Mouse (Mus musculus): ENCODE measurements at regions not wholly inside any gene's neighbourhood (a gene's known extent, or its start where the extent isn't known, plus 50 kb on each side); places are given as distances from the start of the nearest gene placed in this dataset.

DNA sequence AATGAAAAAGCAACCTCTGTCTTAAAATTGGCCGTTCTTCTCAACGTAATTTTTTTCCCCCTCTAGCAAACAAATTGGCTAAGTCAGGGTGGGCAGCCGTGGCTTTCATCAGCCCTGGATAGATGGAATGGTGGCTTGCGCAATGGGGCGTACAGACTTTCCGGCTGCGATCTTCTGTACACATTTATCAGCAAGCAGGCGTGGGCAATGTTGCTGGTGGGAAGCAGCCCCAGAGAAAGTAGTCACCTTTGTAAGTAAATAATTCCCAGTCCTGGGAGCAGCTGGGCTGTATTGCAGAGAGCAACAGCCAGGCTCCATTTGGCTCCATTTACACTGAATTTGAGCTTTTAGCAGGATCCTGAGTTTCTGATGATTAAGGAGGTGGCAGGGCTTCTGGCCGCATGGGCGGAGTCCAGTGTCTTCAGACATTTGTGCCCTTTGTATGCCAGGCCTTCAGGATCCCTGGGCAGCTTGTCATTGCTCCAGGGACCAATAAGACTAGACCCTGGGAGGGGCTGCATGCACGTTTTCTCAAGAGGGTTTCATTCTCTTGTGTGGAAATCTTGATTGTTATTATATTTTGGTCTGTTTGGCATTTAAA is 187.9 kb downstream of the Stim2 start:
- intact Hi-C loops (cut with DNase I), result no loop called here

DNA sequence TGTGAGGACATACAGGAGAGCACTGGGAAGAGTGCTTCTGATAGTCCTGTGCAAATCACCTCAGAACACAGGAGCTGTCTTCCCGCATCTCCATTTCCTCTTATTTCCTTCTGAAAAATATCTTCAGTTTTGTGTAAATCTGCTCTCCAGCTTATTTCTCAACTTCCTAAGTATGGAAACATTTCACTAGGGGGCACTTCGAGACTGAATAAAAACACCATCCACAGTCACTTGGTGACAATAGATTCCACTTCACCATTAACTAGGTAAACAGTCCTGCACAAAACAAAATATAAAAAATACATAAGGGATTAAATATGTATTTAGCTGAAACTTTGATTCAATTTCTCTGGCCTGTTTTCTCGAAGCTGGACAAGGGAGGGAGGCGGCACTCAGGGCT is 193.4 kb downstream of the Stim2 start:
- no peaks in the 10 kb centered on the region for H3K27me3 ChIP-seq (ENCODE audit: control insufficient read depth, insufficient read depth, low read length)
- H3K36me3 ChIP-seq (ENCODE audit: control insufficient read depth, insufficient read depth, low read length), result no peaks in the 10 kb centered on the region
- H3K27ac ChIP-seq, result no peak overlapping the region
- no peak overlapping the region for H3K4me3 ChIP-seq
- H3K9ac ChIP-seq (ENCODE audit: low read depth, low read length), result no peak overlapping the region
- intact Hi-C loops (cut with DNase I), result no loop called here
- DNase-seq, result no peak
- WGBS, result 56% methylated on average over 4 of the region's 4 CpGs
- H3K79me2 ChIP-seq (replicated peaks; ENCODE audit: control insufficient read depth, insufficient read depth, low read length), result no peaks in the 10 kb centered on the region
- no peaks in the 10 kb centered on the region for H3K4me1 ChIP-seq (ENCODE audit: control insufficient read depth, insufficient read depth, low read length)
- no peak for TF ChIP-seq EP300 (IDR thresholded peaks at IDR 0.05; ENCODE audit: insufficient read depth, low read depth, low read length)
- TF ChIP-seq CTCF (IDR thresholded peaks at IDR 0.05), result peak; percentile 49

More for the DNA sequence above, 187.9 kb downstream of the Stim2 start:
- DNase-seq, result peak in 1 of 2 experiments; percentile 5
- peaks cover 3% of the 10 kb centered on the region for H3K4me1 ChIP-seq (ENCODE audit: control insufficient read depth, insufficient read depth, low read length)
- no peak overlapping the region for H3K9ac ChIP-seq (ENCODE audit: low read depth, low read length)
- peaks cover under 1% of the 10 kb centered on the region; the same call in 1 of the 2 replicates for H3K36me3 ChIP-seq (ENCODE audit: control insufficient read depth, insufficient read depth, low read length)
- 79% methylated on average over 11 of the region's 11 CpGs for WGBS
- H3K79me2 ChIP-seq (replicated peaks; ENCODE audit: control insufficient read depth, insufficient read depth, low read length), result no peaks in the 10 kb centered on the region
- no peak overlapping the region for H3K4me3 ChIP-seq
- TF ChIP-seq POLR2A (IDR thresholded peaks at IDR 0.05; ENCODE audit: insufficient read depth, low read depth, low read length) (no peak), CTCF (IDR thresholded peaks at IDR 0.05) (no peak), EP300 (IDR thresholded peaks at IDR 0.05; ENCODE audit: insufficient read depth, low read depth, low read length) (no peak)
- H3K27ac ChIP-seq, result no peak overlapping the region
- H3K27me3 ChIP-seq (ENCODE audit: control insufficient read depth, insufficient read depth, low read length), result no peaks in the 10 kb centered on the region

DNA sequence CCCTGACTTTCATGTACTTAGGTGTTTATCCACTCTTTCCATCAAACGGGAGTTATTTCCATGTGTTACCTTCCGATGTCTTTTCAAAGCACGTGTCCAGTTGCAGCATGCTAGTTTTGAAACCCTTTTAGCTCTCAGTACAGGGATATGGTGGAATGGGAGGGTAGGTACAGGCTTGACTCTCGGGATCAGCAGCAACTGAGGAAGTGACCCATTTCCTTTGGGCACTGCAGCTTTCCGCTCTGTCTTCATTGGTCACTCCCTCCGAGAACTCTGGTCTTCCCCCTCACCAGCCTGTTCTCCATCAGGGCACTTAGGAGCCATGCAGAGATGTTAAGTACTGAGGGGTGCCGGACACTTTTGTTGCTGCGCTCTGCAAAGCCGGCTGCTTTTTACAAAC is 196.5 kb downstream of the Stim2 start:
- Histone ChIP-seq H3K9ac (ENCODE audit: low read depth, low read length) (no peak overlapping the region), H3K79me2 (replicated peaks; ENCODE audit: control insufficient read depth, insufficient read depth, low read length) (no peaks in the 10 kb centered on the region), H3K27me3 (ENCODE audit: control insufficient read depth, insufficient read depth, low read length) (no peaks in the 10 kb centered on the region), H3K27ac (no peak overlapping the region), H3K4me1 (ENCODE audit: control insufficient read depth, insufficient read depth, low read length) (no peaks in the 10 kb centered on the region), H3K36me3 (ENCODE audit: control insufficient read depth, insufficient read depth, low read length) (no peaks in the 10 kb centered on the region), H3K4me3 (no peak overlapping the region)
- DNase-seq, result no peak
- intact Hi-C loops (cut with DNase I), result no loop called here
- TF ChIP-seq POLR2A (IDR thresholded peaks at IDR 0.05; ENCODE audit: insufficient read depth, low read depth, low read length) (no peak), EP300 (IDR thresholded peaks at IDR 0.05; ENCODE audit: insufficient read depth, low read depth, low read length) (no peak), CTCF (IDR thresholded peaks at IDR 0.05) (no peak)
- WGBS, result 64% methylated on average over 9 of the region's 9 CpGs

DNA sequence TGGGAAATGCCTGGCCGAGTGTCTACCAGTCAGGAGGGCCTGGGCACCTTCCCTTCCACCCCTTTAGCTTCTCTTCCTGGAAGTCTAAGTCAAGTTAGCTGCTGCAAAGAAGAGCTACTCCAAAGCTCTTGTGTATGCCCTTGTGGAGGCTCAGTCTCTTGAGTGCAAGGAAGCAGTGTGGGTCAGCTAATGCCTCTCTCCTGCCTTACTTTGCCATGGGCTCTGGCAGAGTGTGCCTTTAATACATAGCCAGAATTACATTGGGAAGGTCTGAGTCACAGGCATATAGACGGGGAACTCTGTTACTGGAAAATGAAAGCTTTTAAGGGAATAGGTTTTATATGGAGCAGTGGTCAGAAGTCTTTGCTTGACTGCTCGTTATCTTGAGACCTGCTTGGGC is 201.7 kb downstream of the Stim2 start:
- H3K79me2 ChIP-seq (replicated peaks; ENCODE audit: control insufficient read depth, insufficient read depth, low read length), result no peaks in the 10 kb centered on the region
- TF ChIP-seq POLR2A (IDR thresholded peaks at IDR 0.05; ENCODE audit: insufficient read depth, low read depth, low read length) (no peak), EP300 (IDR thresholded peaks at IDR 0.05; ENCODE audit: insufficient read depth, low read depth, low read length) (no peak), CTCF (IDR thresholded peaks at IDR 0.05) (no peak)
- WGBS, result 68% methylated on average over 3 of the region's 3 CpGs
- H3K36me3 ChIP-seq (ENCODE audit: control insufficient read depth, insufficient read depth, low read length), result no peaks in the 10 kb centered on the region
- DNase-seq, result no peak
- H3K27ac ChIP-seq, result no peak overlapping the region
- no peaks in the 10 kb centered on the region for H3K27me3 ChIP-seq (ENCODE audit: control insufficient read depth, insufficient read depth, low read length)
- intact Hi-C loops (cut with DNase I), result no loop called here
- no peaks in the 10 kb centered on the region for H3K4me1 ChIP-seq (ENCODE audit: control insufficient read depth, insufficient read depth, low read length)
- no peak overlapping the region for H3K9ac ChIP-seq (ENCODE audit: low read depth, low read length)
- H3K4me3 ChIP-seq, result no peak overlapping the region

DNA sequence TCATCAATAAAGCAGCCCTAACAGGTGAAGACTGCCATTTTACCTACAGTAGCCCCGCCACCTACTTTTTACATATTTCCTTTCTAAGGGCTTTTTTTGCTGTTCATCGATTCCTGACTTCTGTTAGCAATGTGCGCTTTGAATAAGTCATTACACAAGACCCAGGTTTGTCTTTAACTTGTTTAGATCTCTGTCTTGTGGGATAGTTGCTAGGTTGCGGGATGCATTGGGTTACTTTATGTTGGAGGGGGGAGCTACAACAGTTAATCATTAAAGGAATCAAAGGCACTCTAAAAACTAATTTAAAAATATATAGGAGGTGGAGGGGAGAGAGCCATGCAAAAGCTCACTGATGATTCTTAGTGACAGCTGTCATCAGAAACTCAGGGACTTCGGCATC is 202.3 kb downstream of the Stim2 start:
- WGBS, result 94% methylated on average over 5 of the region's 5 CpGs
- intact Hi-C loops (cut with DNase I), result no loop called here
- DNase-seq, result no peak

DNA sequence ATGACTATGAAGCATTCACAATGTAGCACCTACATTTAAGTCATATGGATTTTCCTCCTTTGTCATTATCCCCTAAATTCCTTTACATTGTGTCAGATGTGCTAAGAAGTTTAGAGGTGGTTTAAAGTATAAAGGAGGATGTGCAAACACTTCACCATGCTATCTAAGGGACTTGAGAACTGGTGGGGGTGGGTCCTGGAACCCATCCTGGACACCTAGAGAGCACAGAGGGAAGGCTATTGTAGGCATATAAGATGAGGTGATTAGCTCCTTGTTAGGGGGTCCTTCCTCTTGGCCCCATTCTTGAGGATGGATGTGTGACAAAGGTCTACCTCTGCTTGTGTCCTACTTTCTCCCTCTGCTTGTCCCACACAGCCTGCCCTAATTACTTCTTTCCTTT is 213.2 kb downstream of the Stim2 start:
- Histone ChIP-seq H3K36me3 (ENCODE audit: control insufficient read depth, insufficient read depth, low read length) (no peaks in the 10 kb centered on the region), H3K79me2 (replicated peaks; ENCODE audit: control insufficient read depth, insufficient read depth, low read length) (no peaks in the 10 kb centered on the region), H3K4me3 (no peak overlapping the region), H3K9ac (ENCODE audit: low read depth, low read length) (no peak overlapping the region), H3K27me3 (ENCODE audit: control insufficient read depth, insufficient read depth, low read length) (no peaks in the 10 kb centered on the region), H3K27ac (no peak overlapping the region), H3K4me1 (ENCODE audit: control insufficient read depth, insufficient read depth, low read length) (no peaks in the 10 kb centered on the region)
- intact Hi-C loops (cut with DNase I), result no loop called here
- no peak for DNase-seq
- TF ChIP-seq POLR2A (IDR thresholded peaks at IDR 0.05; ENCODE audit: insufficient read depth, low read depth, low read length) (no peak), CTCF (IDR thresholded peaks at IDR 0.05) (no peak), EP300 (IDR thresholded peaks at IDR 0.05; ENCODE audit: insufficient read depth, low read depth, low read length) (no peak)

More for the DNA sequence above, 202.3 kb downstream of the Stim2 start:
- no peak overlapping the region for H3K27ac ChIP-seq
- H3K79me2 ChIP-seq (replicated peaks; ENCODE audit: control insufficient read depth, insufficient read depth, low read length), result no peaks in the 10 kb centered on the region
- no peaks in the 10 kb centered on the region for H3K4me1 ChIP-seq (ENCODE audit: control insufficient read depth, insufficient read depth, low read length)
- H3K27me3 ChIP-seq (ENCODE audit: control insufficient read depth, insufficient read depth, low read length), result no peaks in the 10 kb centered on the region
- TF ChIP-seq POLR2A (IDR thresholded peaks at IDR 0.05; ENCODE audit: insufficient read depth, low read depth, low read length), result no peak
- no peak for TF ChIP-seq CTCF (IDR thresholded peaks at IDR 0.05)
- no peak for TF ChIP-seq EP300 (IDR thresholded peaks at IDR 0.05; ENCODE audit: insufficient read depth, low read depth, low read length)
- no peak overlapping the region for H3K4me3 ChIP-seq
- H3K9ac ChIP-seq (ENCODE audit: low read depth, low read length), result no peak overlapping the region
- no peaks in the 10 kb centered on the region for H3K36me3 ChIP-seq (ENCODE audit: control insufficient read depth, insufficient read depth, low read length)
